Mouse (Mus musculus) kidney, embryonic 14.5 days (tissue): ENCODE data around the gene Sept3. TPM values are rescaled to one million over a fixed set of nuclear protein-coding genes. Genes with fewer than 3 reads are reported as not detected.

Experiments
- polyA plus RNA-seq: library from polyadenylated mRNA; unstranded; fragments of >200 nt; fragmentation: Nextera tagmentation; extraction: Ambion mirVana; gene quantifications from 2 replicates; pipeline ENCODE4 v1.2.1, GENCODE M21; 2014

Gene Sept3
- polyA plus RNA-seq, 1 experiment from 2014 or later: 15.8 TPM

Other genes with a start within 250 kb of the Sept3 start
- gene Desi1, start 241.0 kb upstream of the Sept3 start, polyA plus RNA-seq: 18.9 and 33.0 TPM in 2 replicates
- gene Snu13, start 227.3 kb upstream of the Sept3 start, polyA plus RNA-seq: 342 and 399 TPM in 2 replicates
- not detected in 2 replicates for gene 4930407I10Rik, start 215.7 kb upstream of the Sept3 start, polyA plus RNA-seq
- 0.07 TPM in 1 of 2 replicates, not detected in the other for gene Mei1, start 204.9 kb upstream of the Sept3 start, polyA plus RNA-seq
- 12.8 and 19.6 TPM in 2 replicates for gene Ccdc134, start 147.0 kb upstream of the Sept3 start, polyA plus RNA-seq
- gene Srebf2, start 127.7 kb upstream of the Sept3 start, polyA plus RNA-seq: 76.9 and 114 TPM in 2 replicates
- gene Shisa8, start 62.1 kb upstream of the Sept3 start, polyA plus RNA-seq: 0.80 and 1.1 TPM in 2 replicates
- 0.12 and 0.13 TPM in 2 replicates for gene Tnfrsf13c, start 50.5 kb upstream of the Sept3 start, polyA plus RNA-seq
- gene Cenpm, start 30.1 kb upstream of the Sept3 start, polyA plus RNA-seq: 83.3 and 116 TPM in 2 replicates
- not detected in 2 replicates for gene 1500009C09Rik, start 22.5 kb upstream of the Sept3 start, polyA plus RNA-seq
- gene Wbp2nl, start 24.1 kb downstream of the Sept3 start, polyA plus RNA-seq: 0.23 and 0.65 TPM in 2 replicates
- gene Naga, start 64.0 kb downstream of the Sept3 start, polyA plus RNA-seq: 43.6 and 57.3 TPM in 2 replicates
- gene Pheta2, start 64.0 kb downstream of the Sept3 start, polyA plus RNA-seq: 4.7 and 8.9 TPM in 2 replicates
- gene Smdt1, start 64.1 kb downstream of the Sept3 start, polyA plus RNA-seq: 276 and 306 TPM in 2 replicates
- gene Ndufa6, start 79.4 kb downstream of the Sept3 start, polyA plus RNA-seq: 396 and 553 TPM in 2 replicates
- 7.0 and 8.2 TPM in 2 replicates for gene Cyp2d22, start 105.4 kb downstream of the Sept3 start, polyA plus RNA-seq
- gene Cyp2d11, start 119.1 kb downstream of the Sept3 start, polyA plus RNA-seq: not detected in 2 replicates
- not detected in 2 replicates for gene Cyp2d10, start 132.3 kb downstream of the Sept3 start, polyA plus RNA-seq
- 0.16 TPM in 1 of 2 replicates, not detected in the other for gene Cyp2d9, start 158.5 kb downstream of the Sept3 start, polyA plus RNA-seq